Mouse (Mus musculus) intestine, postnatal 0 days (tissue): ENCODE measurements around the gene Tacstd2. TPM values are rescaled to one million over a fixed set of nuclear protein-coding genes. Genes with fewer than 3 reads are reported as not detected.

ENCODE experiments used
- ATAC-seq: fragments of 200-750 bp; cut with Nextera tagmentation; 2 replicates; pipeline ENCODE4 v1.8.0; 2017; ENCODE audit warnings: mild to moderate bottlenecking, moderate TSS enrichment, moderate library complexity
- H3K27ac ChIP-seq: fragments of 300-500 bp; sonication (generic); 2 replicates; pipeline ENCODE4 v1.5.1; 2014; ENCODE audit warnings: mild to moderate bottlenecking, low read depth, low read length, moderate library complexity
- H3K27me3 ChIP-seq: fragments of 300-500 bp; sonication (generic); replicated peaks from 2 replicates; pipeline ENCODE4 v1.6.1; 2014; ENCODE audit warnings: low read length, mixed read lengths; ENCODE audit not compliant: control insufficient read depth, insufficient read depth
- H3K36me3 ChIP-seq: fragments of 300-500 bp; sonication (generic); 2 replicates; pipeline ENCODE4 v1.6.1; 2014; ENCODE audit warnings: mild to moderate bottlenecking, moderate library complexity; ENCODE audit not compliant: control insufficient read depth, insufficient read depth
- H3K4me1 ChIP-seq: fragments of 300-500 bp; sonication (generic); replicated peaks from 2 replicates; pipeline ENCODE4 v1.6.1; 2014; ENCODE audit warnings: antibody characterized with exemption, low read length, mixed read lengths; ENCODE audit not compliant: control insufficient read depth, insufficient read depth
- H3K4me2 ChIP-seq: fragments of 300-500 bp; sonication (generic); replicated peaks from 2 replicates; pipeline ENCODE4 v1.6.1; 2014; ENCODE audit warnings: low read depth, mild to moderate bottlenecking, moderate library complexity
- H3K4me3 ChIP-seq: fragments of 300-500 bp; sonication (generic); 2 replicates; pipeline ENCODE4 v1.5.1; 2014; ENCODE audit warnings: low read depth, low read length
- H3K9ac ChIP-seq: fragments of 300-500 bp; sonication (generic); 2 replicates; pipeline ENCODE4 v1.6.1; 2014; ENCODE audit warnings: mild to moderate bottlenecking, low read depth, low read length
- H3K9me3 ChIP-seq: fragments of 300-500 bp; sonication (generic); 2 replicates; pipeline ENCODE4 v1.6.1; 2016; ENCODE audit warnings: mixed run types; ENCODE audit not compliant: control insufficient read depth
- CTCF ChIP-seq: sonication (generic); IDR thresholded peaks from 2 replicates; pipeline ENCODE4 v1.5.1; 2016; ENCODE audit warnings: low read depth, mild to moderate bottlenecking, control low read depth, antibody characterized with exemption, moderate library complexity
- WGBS: fragments of 180-500 bp; shearing (Covaris S2); extraction: QIAGEN DNeasy Blood & Tissue Kit; methylation state at CpG from one replicate; pipeline ENCODE4 v1.1.7; 2014; 5-methylcytosine and 5-hydroxymethylcytosine counted together
- polyA plus RNA-seq: library from polyadenylated mRNA; unstranded; fragments of >200 nt; fragmentation: Nextera tagmentation; extraction: Ambion mirVana; gene quantifications from 2 replicates; pipeline ENCODE4 v1.2.1, GENCODE M21; 2015

Gene Tacstd2
- 0.10 and 0.17 TPM in 2 replicates for polyA plus RNA-seq

DNA sequence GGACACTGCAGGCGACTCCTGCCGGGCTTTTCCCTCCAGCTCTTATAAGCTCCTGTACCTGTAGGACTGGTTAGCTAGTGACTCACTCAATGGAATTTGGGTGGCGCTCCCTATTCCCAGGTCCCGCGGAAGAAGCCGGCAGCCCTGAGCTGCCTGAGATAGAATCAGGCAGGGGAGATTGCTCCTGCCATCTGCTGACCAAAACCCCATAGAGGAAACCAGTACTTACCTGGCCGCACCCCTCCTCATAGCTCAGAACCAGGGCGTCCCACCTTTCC, at the start of gene Tacstd2:
TSS of gene Tacstd2 (minus strand) at position 20 of the 278 bp plus-strand sequence.
- 8% methylated on average over 8 of the region's 8 CpGs for WGBS
- no peak within 1 kb of the TSS for H3K9ac ChIP-seq
- no peak for ATAC-seq
- no peaks in the 10 kb centered on the region for H3K9me3 ChIP-seq
- no peak within 1 kb of the TSS for H3K27ac ChIP-seq
- no peaks in the 10 kb centered on the region for H3K36me3 ChIP-seq
- H3K4me3 ChIP-seq = peak within 1 kb of the TSS; percentile 26
- TF ChIP-seq CTCF = no peak
- H3K4me1 ChIP-seq = no peaks in the 10 kb centered on the region; the same call in 1 of the 2 replicates
- peak within 1 kb of the TSS; percentile 59 for H3K4me2 ChIP-seq
- peaks cover 52% of the 10 kb centered on the region for H3K27me3 ChIP-seq

DNA sequence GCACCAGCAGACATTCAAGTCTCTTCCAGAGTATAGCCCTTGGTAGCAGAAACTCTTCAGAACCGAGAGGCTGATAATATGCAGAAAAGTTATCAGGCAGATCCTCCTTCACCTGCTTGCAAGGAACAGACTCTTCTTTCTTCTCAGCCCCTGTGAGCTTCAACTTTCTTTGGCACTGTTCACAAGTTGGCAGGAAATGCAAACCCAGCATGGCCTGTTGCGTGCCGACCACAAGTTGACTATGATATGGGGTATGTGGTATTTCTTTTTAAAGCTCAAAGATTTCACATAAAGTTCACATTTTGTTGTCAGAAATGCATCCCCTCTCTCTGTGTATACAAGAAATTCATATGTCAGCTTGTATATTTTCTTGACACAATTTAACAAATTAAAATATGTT, 30.7 kb upstream of the Tacstd2 start:
- Histone ChIP-seq H3K4me1 (no peaks in the 10 kb centered on the region), H3K27ac (no peak overlapping the region), H3K36me3 (no peaks in the 10 kb centered on the region), H3K27me3 (no peaks in the 10 kb centered on the region), H3K9me3 (no peaks in the 10 kb centered on the region), H3K9ac (no peak overlapping the region), H3K4me3 (no peak overlapping the region), H3K4me2 (no peak overlapping the region)
- 87% methylated on average over 3 of the region's 3 CpGs for WGBS
- no peak for ATAC-seq
- TF ChIP-seq CTCF = no peak

DNA sequence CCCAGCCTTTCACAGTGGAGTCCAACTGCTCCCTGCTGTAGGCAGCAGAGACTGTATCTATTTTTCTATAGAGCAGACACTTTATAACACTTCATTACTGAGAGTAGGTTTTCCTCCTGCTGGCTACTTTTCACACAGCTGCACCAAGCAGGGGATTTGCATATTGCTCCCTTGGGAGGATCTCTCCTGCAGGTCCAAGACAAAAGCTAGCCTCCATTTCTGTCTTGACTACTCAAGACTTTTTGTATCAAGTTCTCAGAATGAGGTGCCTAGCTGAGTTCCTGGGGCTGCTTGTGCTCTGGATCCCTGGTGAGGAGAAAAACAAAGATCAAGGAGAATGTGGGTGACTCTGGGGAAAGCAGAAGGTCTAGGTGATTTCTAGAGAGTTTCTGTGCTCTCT, 19.8 kb upstream of the Tacstd2 start:
- Histone ChIP-seq H3K27ac (no peak overlapping the region), H3K36me3 (no peaks in the 10 kb centered on the region), H3K4me3 (no peak overlapping the region), H3K4me2 (no peak overlapping the region), H3K4me1 (no peaks in the 10 kb centered on the region), H3K9ac (no peak overlapping the region), H3K27me3 (no peaks in the 10 kb centered on the region), H3K9me3 (no peaks in the 10 kb centered on the region)
- ATAC-seq = no peak
- TF ChIP-seq CTCF = no peak

DNA sequence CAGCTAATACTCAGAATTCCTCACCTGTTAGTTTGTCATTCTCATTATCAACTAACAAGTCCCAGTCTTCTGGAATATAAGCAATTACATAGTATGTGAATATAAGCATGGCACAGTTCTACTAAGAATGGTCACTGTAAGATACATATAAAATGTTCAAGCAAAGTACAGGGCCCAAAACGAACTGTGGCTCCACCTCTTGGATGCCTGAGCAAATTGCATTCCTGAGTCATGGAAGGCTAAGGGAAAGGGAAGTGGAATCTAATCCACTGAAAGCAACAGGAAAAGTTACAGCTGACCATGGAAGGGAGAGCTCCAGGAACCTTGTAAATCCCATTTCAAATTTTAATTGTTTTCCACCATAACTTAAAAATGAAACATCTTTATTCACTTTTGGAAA, 14.0 kb upstream of the Tacstd2 start:
- no peak for ATAC-seq
- no peak overlapping the region for H3K9ac ChIP-seq

DNA sequence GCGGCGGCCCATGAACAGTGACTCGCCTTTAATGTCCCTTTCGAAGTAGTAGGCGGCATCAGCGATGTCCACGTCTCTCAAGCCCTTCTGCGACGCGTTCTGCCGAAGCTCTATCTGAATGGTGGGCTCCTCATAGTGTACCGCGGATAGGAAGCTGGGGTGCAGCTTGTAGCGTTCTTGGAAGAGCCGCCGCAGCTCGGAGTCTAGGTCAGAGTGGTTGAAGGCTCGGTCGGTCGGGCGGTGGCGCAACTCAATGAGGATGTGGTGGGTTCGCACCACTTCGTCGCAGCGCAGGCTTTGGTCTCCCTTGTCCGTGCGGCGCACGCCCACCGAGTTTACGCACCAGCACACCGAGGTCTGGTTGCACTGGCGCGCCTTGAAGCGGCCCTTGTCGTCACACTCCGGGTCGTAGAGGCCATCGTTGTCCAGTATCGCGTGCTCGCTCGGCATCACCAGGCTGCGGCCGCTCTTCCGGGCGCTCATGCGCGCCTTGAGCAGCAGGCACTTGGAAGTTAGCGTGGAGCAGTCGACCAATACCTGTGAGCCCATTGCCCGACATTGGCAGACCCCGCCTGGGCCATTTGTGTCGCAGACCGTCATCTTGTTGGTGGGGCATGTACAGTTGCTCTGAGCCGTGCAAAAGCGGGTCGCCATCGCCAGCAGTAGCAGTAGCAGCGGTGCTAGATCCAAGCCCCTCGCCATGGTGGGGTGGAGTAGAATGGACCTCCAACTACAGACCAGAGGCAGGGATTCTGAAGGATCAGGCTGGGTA, 405 bp downstream of the Tacstd2 start:
- Histone ChIP-seq H3K9ac (no peak overlapping the region), H3K9me3 (no peaks in the 10 kb centered on the region), H3K36me3 (no peaks in the 10 kb centered on the region), H3K27ac (no peak overlapping the region), H3K4me1 (no peaks in the 10 kb centered on the region; the same call in 1 of the 2 replicates), H3K4me3 (peak overlapping the region; percentile 26), H3K4me2 (peak overlapping the region; percentile 59), H3K27me3 (peaks cover 52% of the 10 kb centered on the region)
- TF ChIP-seq CTCF = no peak
- WGBS = 1% methylated on average over 62 of the region's 62 CpGs
- ATAC-seq = peak; percentile 45; the same call in 1 of the 2 replicates

More for the DNA sequence above, 14.0 kb upstream of the Tacstd2 start:
- WGBS = 12% methylated on average over 1 of the region's 1 CpGs
- Histone ChIP-seq H3K9me3 (no peaks in the 10 kb centered on the region), H3K27ac (no peak overlapping the region), H3K4me1 (no peaks in the 10 kb centered on the region), H3K27me3 (no peaks in the 10 kb centered on the region), H3K4me2 (no peak overlapping the region), H3K36me3 (no peaks in the 10 kb centered on the region), H3K4me3 (no peak overlapping the region)
- TF ChIP-seq CTCF = peak; percentile 55

DNA sequence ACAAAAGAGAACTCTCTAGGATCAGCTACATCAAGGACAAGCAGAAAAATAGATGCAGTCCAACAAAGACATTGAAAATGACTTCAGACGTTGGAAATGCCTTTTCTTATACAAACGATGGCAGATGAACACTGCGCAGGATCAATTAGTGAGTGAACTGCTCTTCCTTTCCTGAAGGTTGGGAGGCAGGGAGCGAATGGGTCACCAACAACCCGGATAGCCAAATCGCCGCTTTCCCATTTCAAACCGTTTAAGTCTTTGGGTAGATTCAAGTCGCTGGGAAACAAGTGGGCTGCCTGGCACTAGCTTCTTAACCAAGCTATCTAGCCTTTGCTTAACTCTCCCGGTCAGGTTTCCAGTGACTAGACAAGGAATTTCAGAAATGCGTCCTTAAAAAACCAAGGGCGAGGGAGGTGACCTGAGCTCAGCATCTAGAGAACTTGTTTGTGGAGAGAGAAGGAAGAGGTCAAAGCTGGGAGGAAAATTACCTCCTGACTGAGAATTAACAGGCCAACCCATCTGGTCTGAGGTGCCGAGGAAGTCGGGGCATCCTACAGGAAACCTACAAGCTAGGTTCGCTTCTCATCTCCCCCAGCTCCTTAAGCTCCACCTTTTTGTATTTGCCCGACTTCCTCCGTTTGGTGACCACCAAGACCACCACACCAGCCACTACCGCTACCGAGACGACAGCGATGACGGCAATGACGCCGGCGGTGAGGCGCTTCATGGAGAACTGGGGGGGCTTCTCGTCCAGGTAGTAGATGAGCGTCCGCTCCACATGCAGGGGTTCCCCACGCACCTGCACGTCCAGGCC, 1.2 kb downstream of the Tacstd2 start:
- no peak for ATAC-seq
- 14% methylated on average over 31 of the region's 31 CpGs for WGBS
- Histone ChIP-seq H3K36me3 (no peaks in the 10 kb centered on the region), H3K9me3 (no peaks in the 10 kb centered on the region), H3K4me3 (peak overlapping the region; percentile 26), H3K27ac (no peak overlapping the region), H3K4me2 (peak overlapping the region; percentile 59), H3K27me3 (peaks cover 52% of the 10 kb centered on the region), H3K4me1 (no peaks in the 10 kb centered on the region; the same call in 1 of the 2 replicates), H3K9ac (no peak overlapping the region)
- no peak for TF ChIP-seq CTCF
